Mouse (Mus musculus) myocyte (in vitro differentiated cells): ENCODE measurements around the gene Hist1h1d. TPM values are rescaled to one million over a fixed set of nuclear protein-coding genes. Genes with fewer than 3 reads are reported as not detected.

Experiments
- H3K27me3 ChIP-seq: one replicate; pipeline ENCODE4 v1.6.1; 2011; ENCODE audit not compliant: control insufficient read depth, insufficient read depth, insufficient read length
- H3K36me3 ChIP-seq: one replicate; pipeline ENCODE4 v1.6.1; 2011; ENCODE audit not compliant: control insufficient read depth, insufficient read depth
- H3K4me2 ChIP-seq: one replicate; pipeline ENCODE4 v1.6.1; 2011; ENCODE audit warnings: low read depth, control low read depth
- H3K4me3 ChIP-seq: one replicate; pipeline ENCODE4 v1.5.1; 2011; ENCODE audit warnings: mild to moderate bottlenecking, control low read depth, moderate library complexity
- H3K79me2 ChIP-seq: one replicate; pipeline ENCODE4 v1.6.1; 2011; ENCODE audit not compliant: control insufficient read depth, insufficient read depth
- H3ac ChIP-seq: one replicate; pipeline ENCODE4 v1.6.1; 2011; ENCODE audit not compliant: control insufficient read depth, insufficient read length
- CEBPB ChIP-seq: IDR thresholded peaks from 2 replicates; pipeline ENCODE4 v1.6.1; 2011; ENCODE audit warnings: mild to moderate bottlenecking, moderate library complexity; ENCODE audit not compliant: poor library complexity, insufficient read depth, severe bottlenecking
- E2F4 ChIP-seq: IDR thresholded peaks from one replicate; pipeline ENCODE4 v1.6.1; 2011; ENCODE audit warnings: mild to moderate bottlenecking, control low read depth, moderate library complexity; ENCODE audit not compliant: insufficient read depth
- MAX ChIP-seq: IDR thresholded peaks from one replicate; pipeline ENCODE4 v1.6.1; 2011; ENCODE audit warnings: low read depth, mild to moderate bottlenecking, control low read depth
- MYOD1 ChIP-seq, 3 experiments: IDR thresholded peaks; one replicate each; pipeline ENCODE4 v1.6.1; 2011; ENCODE audit warnings: control low read depth in 2 of 3, low read depth in 2 of 3, mild to moderate bottlenecking in 2 of 3, moderate library complexity in 1 of 3; ENCODE audit not compliant: insufficient read length in 2 of 3, control insufficient read depth in 1 of 3
- MYOG ChIP-seq, 3 experiments: IDR thresholded peaks; one replicate each; pipeline ENCODE4 v1.6.1; 2011; ENCODE audit warnings: control low read depth in 2 of 3, low read depth in 2 of 3, mild to moderate bottlenecking in 2 of 3; ENCODE audit not compliant: insufficient read length in 2 of 3, control insufficient read depth in 1 of 3, insufficient read depth in 1 of 3
- POLR2A ChIP-seq: IDR thresholded peaks from one replicate; pipeline ENCODE4 v1.6.1; 2011; ENCODE audit warnings: low read depth, mild to moderate bottlenecking, control low read depth, moderate library complexity; ENCODE audit not compliant: insufficient read length
- POLR2AphosphoS2 ChIP-seq: IDR thresholded peaks from one replicate; pipeline ENCODE4 v1.6.1; 2011; ENCODE audit warnings: low read depth, control low read depth; ENCODE audit not compliant: insufficient read length
- REST ChIP-seq: IDR thresholded peaks from one replicate; pipeline ENCODE4 v1.6.1; 2011; ENCODE audit warnings: mild to moderate bottlenecking, control low read depth, moderate library complexity; ENCODE audit not compliant: insufficient read depth, insufficient read length
- SRF ChIP-seq: IDR thresholded peaks from one replicate; pipeline ENCODE4 v1.6.1; 2011; ENCODE audit warnings: low read depth; ENCODE audit not compliant: control insufficient read depth, insufficient read length
- TCF12 ChIP-seq: IDR thresholded peaks from one replicate; pipeline ENCODE4 v1.6.1; 2011; ENCODE audit warnings: mild to moderate bottlenecking, control low read depth; ENCODE audit not compliant: poor library complexity, insufficient read depth, severe bottlenecking
- TCF3 ChIP-seq: IDR thresholded peaks from one replicate; pipeline ENCODE4 v1.6.1; 2011; ENCODE audit warnings: low read depth, control low read depth; ENCODE audit not compliant: insufficient read length
- USF1 ChIP-seq: IDR thresholded peaks from one replicate; pipeline ENCODE4 v1.6.1; 2011; ENCODE audit warnings: low read depth, mild to moderate bottlenecking, control low read depth, moderate library complexity
- polyA plus RNA-seq: library from polyadenylated mRNA; unstranded; fragments of >200 nt; fragmentation: generic; extraction: Trizol; gene quantifications from one replicate; pipeline ENCODE4 v1.2.1, GENCODE M21; 2012; ENCODE audit warnings: missing spikeins

Hist1h1d gene
- polyA plus RNA-seq, 1 experiment, result 0.65 TPM

DNA sequence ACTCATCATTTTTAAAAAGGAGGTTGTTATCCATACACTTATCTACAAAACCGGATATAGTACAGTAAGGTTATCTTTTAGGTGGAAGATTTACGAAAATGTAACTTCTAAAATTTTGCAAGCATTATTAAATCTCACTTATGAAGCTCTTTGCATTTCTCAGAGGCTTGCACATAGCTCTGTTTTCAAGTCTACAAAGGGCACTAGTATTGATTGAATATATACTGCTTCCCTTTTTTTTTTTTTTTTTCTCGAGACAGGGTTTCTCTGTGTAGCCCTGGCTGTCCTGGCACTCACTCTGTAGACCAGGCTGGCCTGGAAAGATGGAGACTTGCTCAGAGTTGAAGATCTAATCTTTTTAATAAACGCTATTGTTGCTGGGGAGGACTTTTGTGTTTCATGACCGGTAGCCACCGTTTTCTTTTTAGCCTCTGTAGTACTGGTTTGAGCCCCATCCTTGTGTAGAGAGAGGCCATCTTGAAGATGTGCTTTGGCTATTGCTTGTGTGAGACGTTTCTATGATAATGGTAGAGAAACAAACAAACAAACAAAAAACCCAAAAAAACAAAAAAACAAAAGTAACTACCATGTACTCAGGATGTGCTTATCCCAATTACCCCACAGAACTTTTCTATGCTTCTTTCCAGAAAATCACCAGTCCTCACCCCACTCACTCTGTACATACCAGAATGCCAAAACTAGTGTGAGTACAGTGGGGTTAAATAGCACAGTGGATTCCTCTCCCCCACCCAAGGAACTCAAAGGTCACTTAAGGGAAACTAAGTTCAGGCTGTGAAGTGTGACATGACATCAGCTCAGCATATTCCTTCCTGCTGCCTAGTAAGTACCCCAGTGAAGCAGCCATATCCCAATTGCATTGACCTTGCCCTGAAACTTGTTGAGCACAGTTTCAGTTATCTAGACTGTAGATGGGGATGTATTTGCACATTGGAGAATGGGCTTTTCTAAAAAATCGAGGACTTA lies 839 bp upstream of the Hist1h1d start:
- H3K27me3 ChIP-seq, result no peaks in the 10 kb centered on the region
- H3ac ChIP-seq, result no peak overlapping the region
- peak overlapping the region; percentile 17 for H3K4me3 ChIP-seq
- no peaks in the 10 kb centered on the region for H3K79me2 ChIP-seq
- no peak for TF ChIP-seq TCF12
- no peak for TF ChIP-seq CEBPB
- no peak for TF ChIP-seq E2F4
- TF ChIP-seq MYOG (IDR thresholded peaks at IDR 0.05; ENCODE audit: control insufficient read depth in 1 of 3, insufficient read depth in 1 of 3, insufficient read length in 2 of 3, low read depth in 2 of 3), result no peak
- no peak for TF ChIP-seq MYOD1 (IDR thresholded peaks at IDR 0.05; ENCODE audit: control insufficient read depth in 1 of 3, insufficient read length in 2 of 3, low read depth in 2 of 3)
- TF ChIP-seq MAX, result no peak
- TF ChIP-seq POLR2AphosphoS2, result no peak
- no peak for TF ChIP-seq SRF
- TF ChIP-seq REST, result no peak
- no peak for TF ChIP-seq USF1
- TF ChIP-seq TCF3, result no peak
- no peak for TF ChIP-seq POLR2A
- no peaks in the 10 kb centered on the region for H3K36me3 ChIP-seq
- peak overlapping the region; percentile 62 for H3K4me2 ChIP-seq

- H3K4me2 ChIP-seq, result peak overlapping the region; percentile 96
- no peak for TF ChIP-seq MAX
- TF ChIP-seq USF1, result no peak
- no peak for TF ChIP-seq TCF3
- TF ChIP-seq POLR2A, result no peak
- no peak for TF ChIP-seq CEBPB
- TF ChIP-seq TCF12, result no peak
- no peak for TF ChIP-seq POLR2AphosphoS2
- TF ChIP-seq MYOD1 (IDR thresholded peaks at IDR 0.05; ENCODE audit: control insufficient read depth in 1 of 3, insufficient read length in 2 of 3, low read depth in 2 of 3), result no peak
- no peak for TF ChIP-seq E2F4
- TF ChIP-seq MYOG (IDR thresholded peaks at IDR 0.05; ENCODE audit: control insufficient read depth in 1 of 3, insufficient read depth in 1 of 3, insufficient read length in 2 of 3, low read depth in 2 of 3), result no peak
- no peak for TF ChIP-seq REST
- H3K4me3 ChIP-seq, result peak overlapping the region; percentile 52
- H3ac ChIP-seq, result no peak overlapping the region
- no peaks in the 10 kb centered on the region for H3K27me3 ChIP-seq
- H3K79me2 ChIP-seq, result no peaks in the 10 kb centered on the region
- H3K36me3 ChIP-seq, result no peaks in the 10 kb centered on the region
Measured at GRCm38 (mm10) chr13:23554393-23554792, 1.3 kb downstream of the Hist1h1d start.

- Histone ChIP-seq H3K4me2 (peak overlapping the region; percentile 96), H3K4me3 (peak overlapping the region; percentile 52)
- TF ChIP-seq E2F4, result no peak
- TF ChIP-seq REST, result no peak
- TF ChIP-seq CEBPB, result peak; percentile 26; the same call in 1 of the 2 replicates
- no peak for TF ChIP-seq TCF3
- TF ChIP-seq MAX, result no peak
- TF ChIP-seq POLR2AphosphoS2, result peak; percentile 93
- TF ChIP-seq MYOG (IDR thresholded peaks at IDR 0.05; ENCODE audit: control insufficient read depth in 1 of 3, insufficient read depth in 1 of 3, insufficient read length in 2 of 3, low read depth in 2 of 3), result peak in 1 of 3 experiments; percentile 1
- no peak for TF ChIP-seq SRF
- peak; percentile 75 for TF ChIP-seq POLR2A
Measured at GRCm38 (mm10) chr13:23554925-23555838, 2.1 kb downstream of the Hist1h1d start.

DNA sequence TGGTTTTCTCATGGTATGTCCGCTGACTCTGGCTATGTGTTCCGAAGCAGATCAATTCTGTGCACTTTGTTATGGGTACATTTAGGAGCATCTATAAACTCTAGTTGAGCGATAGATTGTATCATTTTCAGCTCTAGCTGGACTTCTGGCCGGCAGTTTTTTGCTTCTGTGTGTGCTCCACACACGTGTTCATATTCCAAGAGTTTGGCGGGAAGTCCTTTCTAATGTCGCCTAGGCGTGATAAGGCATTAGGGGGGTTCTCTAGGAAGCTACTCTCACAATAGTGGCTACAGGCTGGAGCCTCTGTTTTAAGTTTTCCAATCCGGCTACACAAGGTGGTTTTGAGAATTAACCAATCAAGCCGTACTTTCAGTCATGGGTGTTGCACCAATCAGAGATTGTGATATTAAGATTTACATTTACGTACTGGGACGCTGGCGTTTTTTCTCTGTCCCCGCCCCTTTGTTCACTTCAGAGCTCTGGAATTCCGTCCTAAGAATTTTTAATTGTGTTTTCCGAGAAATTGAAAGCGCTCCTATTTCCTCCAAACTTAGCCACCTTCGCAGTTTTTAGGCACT lies 2.9 kb downstream of the Hist1h1d start:
- Histone ChIP-seq H3K27me3 (no peaks in the 10 kb centered on the region), H3K4me3 (peak overlapping the region; percentile 52), H3K79me2 (no peaks in the 10 kb centered on the region), H3K4me2 (peak overlapping the region; percentile 96), H3ac (peak overlapping the region; percentile 9), H3K36me3 (no peaks in the 10 kb centered on the region)
- peak; percentile 64 for TF ChIP-seq POLR2AphosphoS2
- TF ChIP-seq MAX, result peak; percentile 25
- no peak for TF ChIP-seq TCF3
- TF ChIP-seq TCF12, result no peak
- TF ChIP-seq POLR2A, result peak; percentile 50

More at GRCm38 (mm10) chr13:23554925-23555838, 2.1 kb downstream of the Hist1h1d start:
- Histone ChIP-seq H3ac (peak overlapping the region; percentile 9), H3K36me3 (no peaks in the 10 kb centered on the region), H3K79me2 (no peaks in the 10 kb centered on the region), H3K27me3 (no peaks in the 10 kb centered on the region)
